10 mouse cellular contexts compared by ENCODE assay signal in genomic region chr11:88523921-88524320, GRCm38 (mm10).
DNase-seq lines count a peak whose midpoint lies in the region; ATAC-seq lines count a peak whose summit lies in the region.
"Had no signal": no experiment of that assay in that cellular context is flagged by ENCODE, and none has a peak within 500 bp of the region (broad histone marks: within the 10 kb centered on the region; RNA-seq: fewer than 3 reads in every experiment).

No protein-coding gene starts in this region.

- no peaks in the 10 kb centered on the region for H3K36me3 ChIP-seq in heart, embryonic 16.5 days (ENCODE audit: control insufficient read depth, insufficient read depth)

- H3K4me2 ChIP-seq in heart, embryonic 16.5 days (ENCODE audit: low read depth, low read length): peak overlapping the region; percentile 4; the same call in 1 of the 2 replicates
- H3K4me2 ChIP-seq: neural tube, embryonic 12.5 days had no signal

- ATAC-seq in heart, embryonic 16.5 days (replicated peaks; ENCODE audit: extremely low read depth, insufficient read depth, low FRiP score): peak; percentile 72
- no peak for ATAC-seq in granulocyte monocyte progenitor cell, adult 5-6 weeks (replicated peaks; ENCODE audit: poor library complexity, severe bottlenecking)

- H3K4me1 ChIP-seq in heart, embryonic 16.5 days (ENCODE audit: control insufficient read depth, insufficient read depth, low read length): peaks cover 78% of the 10 kb centered on the region

- no peak overlapping the region for H3K4me3 ChIP-seq in heart, embryonic 16.5 days (ENCODE audit: low read length)
- H3K4me3 ChIP-seq: neural tube, embryonic 12.5 days had no signal

- peak overlapping the region; percentile 92 for H3K27ac ChIP-seq in heart, embryonic 16.5 days (ENCODE audit: low read length)

- no peak overlapping the region for H3K9ac ChIP-seq in heart, embryonic 16.5 days (ENCODE audit: low read length)
- H3K9ac ChIP-seq: neural tube, embryonic 12.5 days had no signal

- no peaks in the 10 kb centered on the region for H3K9me3 ChIP-seq in heart, embryonic 16.5 days (replicated peaks; ENCODE audit: control insufficient read depth, low read length)
- H3K9me3 ChIP-seq: G1E; neural tube, embryonic 12.5 days had no signal

- H3K27me3 ChIP-seq in heart, embryonic 16.5 days (ENCODE audit: control insufficient read depth, insufficient read depth, low read length): no peaks in the 10 kb centered on the region
- H3K27me3 ChIP-seq: neural tube, embryonic 12.5 days had no signal

- WGBS in heart, embryonic 16.5 days: 11% methylated on average over 4 of the region's 4 CpGs

- peak; percentile 50 for DNase-seq in kidney, adult 9 months
- DNase-seq in kidney, adult 18-20 months: no peak
- DNase-seq in brain, adult 2 months (ENCODE audit: low read depth, low spot score): peak; percentile 47
- DNase-seq in lung, postnatal 25 days (ENCODE audit: low spot score): peak; percentile 47
- no peak for DNase-seq in spleen, adult 18-20 months
- DNase-seq in layer of hippocampus, postnatal 14 days (ENCODE audit: low spot score in 2 of 2): no peak

Comparison
In these comparisons a context has a peak if more than half of its experiments do, and no peak if none do; other contexts are left out.
1. DNase-seq: peak in kidney, adult 9 months (single experiment), brain, adult 2 months (single experiment) and lung, postnatal 25 days (single experiment); none in kidney, adult 18-20 months (single experiment), spleen, adult 18-20 months (0 of 2) and layer of hippocampus, postnatal 14 days (0 of 2).